Mouse (Mus musculus) myocyte (in vitro differentiated cells): Measurements from ENCODE around the gene N4bp2l1.

Experiments
- CEBPB ChIP-seq: IDR thresholded peaks from 2 replicates; pipeline ENCODE4 v1.6.1; 2011; ENCODE audit warnings: mild to moderate bottlenecking, moderate library complexity; ENCODE audit not compliant: poor library complexity, insufficient read depth, severe bottlenecking
- E2F4 ChIP-seq: IDR thresholded peaks from one replicate; pipeline ENCODE4 v1.6.1; 2011; ENCODE audit warnings: mild to moderate bottlenecking, control low read depth, moderate library complexity; ENCODE audit not compliant: insufficient read depth
- POLR2A ChIP-seq: IDR thresholded peaks from one replicate; pipeline ENCODE4 v1.6.1; 2011; ENCODE audit warnings: low read depth, mild to moderate bottlenecking, control low read depth, moderate library complexity; ENCODE audit not compliant: insufficient read length
- POLR2AphosphoS2 ChIP-seq: IDR thresholded peaks from one replicate; pipeline ENCODE4 v1.6.1; 2011; ENCODE audit warnings: low read depth, control low read depth; ENCODE audit not compliant: insufficient read length
- TCF12 ChIP-seq: IDR thresholded peaks from one replicate; pipeline ENCODE4 v1.6.1; 2011; ENCODE audit warnings: mild to moderate bottlenecking, control low read depth; ENCODE audit not compliant: poor library complexity, insufficient read depth, severe bottlenecking

DNA sequence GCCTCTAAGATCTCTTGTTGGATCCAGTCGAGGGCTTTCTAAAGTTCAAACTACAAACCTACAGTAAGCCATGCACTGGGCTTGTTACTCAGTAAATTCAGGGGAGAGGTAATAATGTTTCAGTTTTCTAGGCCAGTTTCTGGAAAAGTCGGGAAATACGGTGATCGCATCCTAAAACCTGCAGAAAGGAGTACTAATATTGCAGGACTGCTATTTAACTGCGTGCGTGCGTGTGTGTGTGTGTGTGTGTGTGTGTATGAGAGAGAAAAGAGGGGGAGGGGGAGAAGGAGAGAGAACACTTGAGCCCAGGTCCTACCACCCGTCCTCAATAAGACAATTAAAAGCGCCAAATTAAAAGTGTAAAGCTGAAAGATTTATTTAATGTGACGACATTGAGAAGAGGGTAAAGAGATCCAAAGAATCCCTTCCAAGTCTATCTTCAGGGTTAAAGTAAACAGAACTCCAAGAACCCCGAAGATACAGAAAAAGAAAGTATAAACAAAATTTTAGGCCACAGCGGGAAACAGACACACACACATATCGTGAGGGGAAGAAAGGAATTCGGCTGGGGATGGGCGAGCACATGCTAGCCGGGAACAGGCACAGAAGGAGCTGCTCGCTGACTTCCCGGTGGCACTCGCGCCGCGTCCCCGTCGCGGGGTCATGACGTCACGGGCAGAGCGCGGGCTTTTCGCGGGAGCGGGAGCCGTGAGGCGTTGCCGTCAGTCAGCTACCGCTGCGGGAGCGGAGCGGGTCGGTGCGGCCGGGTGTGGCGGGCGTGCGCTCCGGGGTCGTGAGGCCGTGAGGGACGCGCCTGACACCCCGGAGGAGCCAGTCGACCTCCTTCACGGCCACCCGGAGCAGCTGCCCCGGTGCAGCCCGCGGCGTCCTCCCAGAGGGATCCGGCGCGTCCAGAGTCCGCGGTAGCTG lies 74.8 kb downstream of the N4bp2l1 start, which contains the start of gene Brca2:
- TF ChIP-seq E2F4: peak; percentile 94
- TF ChIP-seq POLR2AphosphoS2: peak; percentile 87
- no peak for TF ChIP-seq TCF12
- peak; percentile 94 for TF ChIP-seq POLR2A
- TF ChIP-seq CEBPB: no peak
